Mouse (Mus musculus) embryo, embryonic 11.5 days (tissue): Measurements from ENCODE around the gene Aldob.

Experiments
- DNase-seq: peaks from one replicate; pipeline ENCODE4 v3.0.0-alpha.2; 2012; ENCODE audit warnings: low read depth, low spot score

Aldob gene

GRCm38 (mm10) chr4:49549383-49549782 is at the start of gene Aldob:
Aldob (minus strand) TSS chr4:49549546.
- no peak for DNase-seq

- peak; percentile 42 for DNase-seq
Observed at GRCm38 (mm10) chr4:49597183-49598100, 48.1 kb upstream of the Aldob start, which contains the start of gene Tmem246. Tmem246 (minus strand) TSS chr4:49597876.

- no peak for DNase-seq
Observed at GRCm38 (mm10) chr4:49596846-49597182, 47.5 kb upstream of the Aldob start.

- no peak for DNase-seq
Observed at GRCm38 (mm10) chr4:49590152-49590551, 40.8 kb upstream of the Aldob start.

- DNase-seq = no peak
Observed at GRCm38 (mm10) chr4:49586811-49587210, 37.5 kb upstream of the Aldob start.

- no peak for DNase-seq
Observed at GRCm38 (mm10) chr4:49585524-49586101, 36.3 kb upstream of the Aldob start.

- no peak for DNase-seq
Observed at GRCm38 (mm10) chr4:49583965-49584831, 34.9 kb upstream of the Aldob start.

- DNase-seq = no peak
Observed at GRCm38 (mm10) chr4:49581256-49581655, 31.9 kb upstream of the Aldob start.

- no peak for DNase-seq
Observed at GRCm38 (mm10) chr4:49572194-49572593, 22.8 kb upstream of the Aldob start.

- peak; percentile 61 for DNase-seq
Observed at GRCm38 (mm10) chr4:49567613-49568012, 18.3 kb upstream of the Aldob start.

GRCm38 (mm10) chr4:49559915-49560772 is 10.8 kb upstream of the Aldob start:
- DNase-seq = no peak

GRCm38 (mm10) chr4:49558181-49558580 is 8.8 kb upstream of the Aldob start:
- DNase-seq = no peak

GRCm38 (mm10) chr4:49557375-49557774 is 8.0 kb upstream of the Aldob start:
- DNase-seq = no peak

- no peak for DNase-seq
Observed at GRCm38 (mm10) chr4:49553380-49553779, 4.0 kb upstream of the Aldob start.

GRCm38 (mm10) chr4:49547544-49548219 is 1.7 kb downstream of the Aldob start:
- DNase-seq = no peak

- DNase-seq = no peak
Observed at GRCm38 (mm10) chr4:49546873-49547543, 2.3 kb downstream of the Aldob start.

- no peak for DNase-seq
Observed at GRCm38 (mm10) chr4:49546026-49546425, 3.3 kb downstream of the Aldob start.

- no peak for DNase-seq
Observed at GRCm38 (mm10) chr4:49540966-49541365, 8.4 kb downstream of the Aldob start.

GRCm38 (mm10) chr4:49539665-49540064 is 9.7 kb downstream of the Aldob start:
- DNase-seq = no peak

- DNase-seq = no peak
Observed at GRCm38 (mm10) chr4:49536671-49537070, 12.7 kb downstream of the Aldob start.
